Mouse (Mus musculus): ENCODE data around the gene Asb15. TPM values are rescaled to one million over a fixed set of nuclear protein-coding genes. Genes with fewer than 3 reads are reported as not detected.

The Asb15 gene
- total RNA-seq, 2 experiments from 2014 or later = not detected

DNA sequence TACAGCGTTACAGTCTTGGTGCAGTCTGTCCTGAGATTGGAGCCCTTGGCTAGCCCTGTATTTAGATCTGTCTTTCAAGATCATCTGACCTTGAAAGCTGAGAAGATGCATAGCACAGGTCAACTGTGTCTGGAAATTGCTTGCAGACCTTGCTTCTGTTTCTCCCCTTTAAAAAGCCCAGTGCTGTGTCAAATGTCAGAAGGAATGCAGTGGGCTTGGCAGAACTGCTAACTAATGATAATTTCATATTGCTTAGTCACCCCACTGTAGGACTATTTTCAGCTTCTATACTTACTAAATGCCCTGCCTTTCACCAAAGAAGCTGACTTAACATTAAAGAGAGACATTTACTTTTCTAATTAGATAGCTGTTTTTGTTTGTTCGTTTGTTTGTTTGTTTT is 27.5 kb downstream of the Asb15 start:
- ATAC-seq (replicated peaks; ENCODE audit: low FRiP score, low TSS enrichment, poor library complexity, severe bottlenecking) = no peak

DNA sequence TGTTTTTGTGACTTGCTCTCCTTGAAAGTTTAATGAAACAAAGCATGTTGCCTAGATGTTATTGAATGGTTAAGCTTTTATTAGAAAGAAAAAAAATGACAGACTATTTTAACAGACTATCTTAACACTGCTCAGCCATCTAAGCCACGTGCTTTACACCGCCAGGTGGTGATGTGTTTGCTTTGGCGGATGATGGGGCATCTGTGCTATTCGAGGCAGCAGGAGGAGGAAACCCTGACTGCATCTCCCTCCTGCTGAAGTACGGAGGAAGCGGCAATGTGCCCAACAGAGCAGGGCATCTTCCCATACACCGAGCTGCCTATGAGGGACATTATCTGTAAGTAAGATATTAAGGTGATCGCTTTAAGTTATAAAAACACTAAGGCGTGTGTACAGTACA is 36.1 kb downstream of the Asb15 start:
- no peak for ATAC-seq (replicated peaks; ENCODE audit: low FRiP score, low TSS enrichment, poor library complexity, severe bottlenecking)

DNA sequence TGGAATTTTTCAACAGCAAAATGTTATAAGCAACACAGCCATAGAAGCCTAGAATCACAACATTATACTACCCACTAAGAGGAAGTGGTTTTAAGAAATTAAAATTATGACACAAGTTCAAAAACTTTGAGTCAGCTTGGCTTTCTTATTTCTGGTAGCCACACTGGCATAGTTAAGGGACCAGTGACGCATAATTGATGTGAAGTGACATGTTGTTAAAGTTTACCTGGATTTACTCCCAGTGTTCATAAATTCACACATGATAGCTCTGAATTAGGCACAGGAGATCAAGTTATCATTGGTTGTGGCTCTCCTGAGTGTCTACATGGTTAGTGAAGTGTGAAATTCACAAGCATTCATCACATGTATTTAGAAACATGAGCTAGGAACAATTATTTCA is 36.9 kb downstream of the Asb15 start:
- ATAC-seq (replicated peaks; ENCODE audit: low FRiP score, low TSS enrichment, poor library complexity, severe bottlenecking) = no peak

DNA sequence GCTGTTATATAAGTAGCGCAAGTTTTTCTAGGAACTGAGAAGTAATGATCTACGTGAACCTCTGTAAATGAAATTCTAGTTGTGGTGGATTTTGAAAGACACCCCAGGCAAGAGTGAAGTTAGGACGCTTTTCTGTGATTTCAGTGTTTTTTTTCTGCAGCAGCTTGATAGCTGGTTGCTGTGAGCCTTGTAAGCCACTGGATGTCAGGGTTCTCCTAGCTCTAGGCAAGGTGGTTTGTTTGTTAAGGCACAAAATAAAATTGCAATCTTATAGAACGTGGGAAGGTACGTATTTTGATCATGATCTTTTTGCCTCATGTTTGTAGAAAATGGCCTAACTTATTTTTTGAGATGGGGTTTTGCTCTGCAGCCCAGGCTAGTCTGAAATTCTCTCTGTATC is 41.0 kb downstream of the Asb15 start:
- ATAC-seq (replicated peaks; ENCODE audit: low FRiP score, low TSS enrichment, poor library complexity, severe bottlenecking) = no peak

DNA sequence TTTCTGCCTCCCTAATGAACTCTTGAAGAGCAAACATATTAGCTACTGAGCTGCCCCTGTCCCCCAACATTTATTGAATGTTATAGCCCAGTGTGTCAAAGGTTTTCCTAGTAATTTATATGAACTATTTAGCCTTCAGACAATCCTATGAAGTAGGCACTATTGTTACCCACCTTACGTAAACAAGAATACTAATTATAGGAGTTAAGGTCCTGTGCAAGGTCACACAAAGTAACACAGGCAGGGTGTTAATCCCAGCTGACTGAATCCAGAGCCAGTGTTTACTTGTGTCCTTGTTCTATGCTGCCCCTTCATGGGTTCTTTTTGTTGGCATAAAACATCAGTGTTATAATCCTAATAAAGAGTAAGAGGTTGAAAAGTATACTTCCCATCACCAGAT is 41.8 kb downstream of the Asb15 start:
- ATAC-seq (replicated peaks; ENCODE audit: low FRiP score, low TSS enrichment, poor library complexity, severe bottlenecking) = no peak

DNA sequence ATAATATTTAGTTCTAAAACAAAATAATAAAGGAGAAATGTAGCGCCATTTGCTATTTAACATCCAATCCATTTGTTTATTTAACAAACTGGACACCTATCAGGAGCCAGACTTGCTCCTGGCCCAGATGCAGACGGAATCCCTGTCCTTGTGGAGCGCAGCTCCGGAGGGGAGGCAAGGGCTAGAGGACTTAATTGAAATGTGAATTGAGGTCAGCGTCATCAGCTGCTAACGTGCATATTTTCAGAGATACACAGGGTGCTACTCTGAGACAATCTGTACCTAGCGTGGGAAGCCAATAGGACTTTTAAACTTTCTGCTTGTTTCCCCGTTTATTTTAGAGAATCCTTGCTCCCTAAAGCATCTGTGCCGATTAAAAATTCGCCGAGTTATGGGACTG is 42.3 kb downstream of the Asb15 start:
- ATAC-seq (replicated peaks; ENCODE audit: low FRiP score, low TSS enrichment, poor library complexity, severe bottlenecking) = no peak

DNA sequence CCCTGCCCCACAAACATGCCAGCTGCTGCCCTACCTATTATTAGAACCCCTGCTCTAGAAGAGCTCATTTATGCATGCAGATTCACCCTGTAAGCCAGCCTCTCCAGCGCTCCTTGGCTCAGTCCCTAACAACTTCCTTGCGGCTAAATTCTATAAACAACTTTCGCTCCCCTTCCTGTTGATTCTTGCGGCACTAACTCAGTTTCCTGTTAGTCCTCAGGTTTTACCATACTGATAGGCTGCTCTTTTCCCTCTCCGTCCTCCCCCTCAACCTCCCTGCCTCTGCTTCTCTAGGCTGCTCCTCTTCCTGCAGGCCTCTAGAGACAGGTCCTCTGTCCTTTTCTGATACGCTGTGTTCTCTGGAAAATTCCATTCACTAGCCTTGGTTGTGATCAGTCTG is 43.2 kb downstream of the Asb15 start:
- ATAC-seq (replicated peaks; ENCODE audit: low FRiP score, low TSS enrichment, poor library complexity, severe bottlenecking) = no peak

DNA sequence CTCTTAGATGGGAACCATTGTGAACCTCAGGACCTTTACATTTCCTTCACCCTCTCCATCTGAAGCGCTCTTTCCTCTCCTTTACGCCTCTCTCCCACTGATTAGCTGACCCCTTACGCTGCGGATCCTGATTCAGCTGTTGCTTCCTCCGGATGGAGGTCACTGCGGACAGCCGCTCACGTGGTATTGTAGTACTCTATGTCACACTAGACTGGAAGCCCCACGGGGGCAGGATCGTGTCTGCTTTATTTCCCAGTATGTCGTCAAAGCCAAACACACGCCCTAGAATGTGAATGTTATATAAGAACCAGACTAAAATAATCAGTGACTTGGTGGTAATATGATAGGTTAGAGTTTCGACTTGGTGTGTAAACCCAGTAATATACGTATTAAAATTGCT is 44.5 kb downstream of the Asb15 start:
- no peak for ATAC-seq (replicated peaks; ENCODE audit: low FRiP score, low TSS enrichment, poor library complexity, severe bottlenecking)

DNA sequence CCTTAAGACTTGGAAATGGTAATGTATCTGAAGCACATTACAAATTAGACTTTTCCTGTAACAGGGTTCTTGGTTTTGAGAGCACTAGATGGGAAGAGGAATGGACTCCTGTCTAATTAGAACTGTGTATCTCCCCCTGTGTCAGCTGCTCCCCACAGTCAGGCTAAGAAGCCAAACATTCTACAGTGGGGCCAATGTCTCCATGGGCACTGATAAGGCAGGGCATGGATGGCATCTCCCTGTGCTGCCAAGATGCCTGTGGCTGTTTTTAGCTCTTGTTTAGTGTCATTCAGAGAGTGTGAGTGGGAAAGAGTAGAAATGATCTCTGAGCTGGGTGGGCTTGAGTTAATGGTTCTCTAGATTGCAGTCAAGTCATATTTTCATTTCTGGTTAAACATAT is 45.4 kb downstream of the Asb15 start:
- no peak for ATAC-seq (replicated peaks; ENCODE audit: low FRiP score, low TSS enrichment, poor library complexity, severe bottlenecking)

DNA sequence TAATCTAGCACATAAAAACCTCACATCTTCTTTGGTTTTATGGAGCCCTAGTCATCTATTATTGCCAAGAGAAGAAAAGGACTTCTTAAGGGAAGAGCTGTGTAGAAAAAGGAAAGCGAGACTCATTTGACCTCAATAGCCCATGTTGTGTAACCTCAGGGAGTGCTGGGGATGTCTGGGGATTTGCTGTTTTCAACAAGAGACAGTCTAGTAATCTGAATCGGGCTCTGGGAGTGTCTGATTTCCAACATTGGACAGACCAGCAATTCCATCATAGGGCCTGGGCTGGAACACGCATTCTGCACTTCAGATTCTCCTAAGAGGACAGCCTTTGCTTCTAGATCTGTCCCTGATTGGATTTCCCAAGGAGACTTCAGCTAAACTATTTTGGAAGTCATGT is 55.5 kb downstream of the Asb15 start:
- no peak for ATAC-seq (replicated peaks; ENCODE audit: low FRiP score, low TSS enrichment, poor library complexity, severe bottlenecking)

DNA sequence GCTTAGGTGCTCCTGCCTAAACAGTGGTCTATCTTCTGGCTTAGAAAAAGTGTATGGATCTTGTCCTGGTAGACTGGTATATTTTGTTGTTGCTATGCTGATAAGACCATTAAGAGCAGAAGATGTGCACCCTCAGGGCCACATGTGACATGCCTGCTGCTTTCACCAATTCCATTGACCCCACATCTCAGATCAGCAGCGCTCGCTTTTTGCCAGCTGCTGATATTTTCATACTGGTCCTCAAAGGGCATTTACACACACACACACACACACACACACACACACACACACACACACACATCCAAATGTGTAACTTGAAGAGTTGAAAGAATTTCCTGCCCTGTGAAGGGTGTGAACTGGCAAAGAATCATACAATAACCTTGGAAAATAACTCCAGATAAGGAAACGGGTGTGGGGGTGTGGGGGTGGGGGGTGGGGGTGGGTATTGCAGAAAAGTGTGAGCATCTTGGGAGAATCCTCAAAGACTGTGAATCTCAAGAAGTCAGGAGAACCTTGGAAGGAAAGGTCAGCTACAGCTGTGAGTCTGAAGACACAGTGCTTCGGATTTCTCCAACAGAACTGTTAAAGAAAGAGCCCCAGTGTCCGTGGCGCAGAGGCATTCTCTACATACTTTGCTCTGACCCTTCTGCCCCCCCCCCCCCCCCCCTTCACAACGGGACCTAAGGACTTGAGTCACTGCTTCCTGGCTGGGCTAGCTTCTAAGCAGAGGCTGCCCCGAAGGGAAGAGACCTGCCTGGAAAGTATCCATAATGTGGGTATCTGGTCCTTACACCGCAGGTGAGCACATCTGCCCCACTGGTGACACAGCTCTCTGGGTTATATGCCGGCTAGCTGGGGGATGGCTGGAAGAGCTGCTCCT is 57.7 kb downstream of the Asb15 start:
- no peak for ATAC-seq (replicated peaks; ENCODE audit: low FRiP score, low TSS enrichment, poor library complexity, severe bottlenecking)

DNA sequence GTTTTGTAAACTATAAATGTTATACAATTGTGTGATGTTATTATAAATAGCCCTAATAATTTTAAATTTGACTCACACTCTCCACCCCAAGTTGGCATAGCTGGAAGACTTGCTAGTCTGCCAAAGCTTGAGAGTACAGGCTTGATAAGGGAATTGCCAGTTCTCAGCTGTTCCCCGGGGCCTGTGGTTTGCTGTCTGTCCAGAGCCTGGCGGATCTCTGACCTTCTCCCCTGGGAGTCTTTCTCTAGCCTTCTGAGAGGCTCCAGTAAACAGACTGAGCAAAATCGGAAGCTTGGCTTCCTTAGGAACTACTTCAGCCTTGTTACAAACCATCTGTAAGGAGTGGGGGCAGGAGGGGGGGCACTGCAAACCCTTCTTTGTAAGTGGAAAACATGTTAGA is 58.9 kb downstream of the Asb15 start:
- no peak for ATAC-seq (replicated peaks; ENCODE audit: low FRiP score, low TSS enrichment, poor library complexity, severe bottlenecking)

DNA sequence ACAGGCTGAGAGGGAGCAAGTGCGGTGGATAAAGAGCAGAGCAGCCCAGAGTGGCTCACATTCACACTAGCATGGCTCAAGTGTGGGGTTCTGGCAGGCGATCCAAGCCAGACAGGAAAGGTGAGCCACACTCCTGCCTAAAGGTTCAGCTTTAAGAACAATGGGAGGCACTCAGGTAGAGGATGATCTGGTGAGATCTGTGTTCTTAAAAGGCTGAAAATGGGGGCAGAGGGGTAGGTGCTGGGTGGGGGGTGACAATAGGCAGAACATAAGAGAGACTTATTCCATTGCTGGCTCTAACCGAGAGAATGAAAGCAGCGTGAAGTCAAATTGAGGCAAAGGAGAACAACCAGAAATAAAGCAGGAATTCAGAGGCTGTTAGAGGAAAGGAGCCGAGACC is 62.3 kb downstream of the Asb15 start:
- no peak for ATAC-seq (replicated peaks; ENCODE audit: low FRiP score, low TSS enrichment, poor library complexity, severe bottlenecking)

DNA sequence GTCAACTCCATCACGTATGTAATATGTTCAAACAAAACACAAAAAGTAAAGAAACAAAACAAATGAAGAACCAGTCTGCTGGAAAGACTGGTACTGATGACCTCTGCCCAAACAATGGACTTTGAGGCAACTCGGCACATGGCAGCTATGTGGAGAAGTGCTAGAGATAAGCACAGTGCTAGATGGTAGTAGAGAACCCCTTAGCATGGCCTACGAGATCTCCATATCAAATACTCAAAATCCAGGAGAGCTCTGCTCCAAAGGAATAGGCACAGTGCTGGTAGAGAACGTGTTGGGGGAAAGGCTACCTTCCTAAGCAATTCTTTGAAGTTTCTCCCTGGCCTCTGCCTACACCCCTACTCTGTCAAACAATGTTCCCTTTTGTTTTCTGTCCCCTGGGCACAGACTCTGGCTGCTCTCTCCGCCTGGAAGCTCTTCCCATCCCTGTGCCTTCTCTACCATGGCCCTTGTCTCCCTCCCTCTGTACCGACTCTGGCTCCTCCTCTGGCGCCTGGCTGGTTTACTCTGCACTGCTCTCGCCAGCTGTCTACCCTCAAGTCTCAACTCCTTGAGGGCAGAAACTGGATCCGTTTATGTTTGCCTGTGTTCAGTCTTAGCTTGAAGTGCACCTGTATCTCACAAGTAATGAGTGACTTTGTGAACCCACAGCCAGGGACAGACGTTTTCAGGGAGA is 63.7 kb downstream of the Asb15 start:
- no peak for ATAC-seq (replicated peaks; ENCODE audit: low FRiP score, low TSS enrichment, poor library complexity, severe bottlenecking)

DNA sequence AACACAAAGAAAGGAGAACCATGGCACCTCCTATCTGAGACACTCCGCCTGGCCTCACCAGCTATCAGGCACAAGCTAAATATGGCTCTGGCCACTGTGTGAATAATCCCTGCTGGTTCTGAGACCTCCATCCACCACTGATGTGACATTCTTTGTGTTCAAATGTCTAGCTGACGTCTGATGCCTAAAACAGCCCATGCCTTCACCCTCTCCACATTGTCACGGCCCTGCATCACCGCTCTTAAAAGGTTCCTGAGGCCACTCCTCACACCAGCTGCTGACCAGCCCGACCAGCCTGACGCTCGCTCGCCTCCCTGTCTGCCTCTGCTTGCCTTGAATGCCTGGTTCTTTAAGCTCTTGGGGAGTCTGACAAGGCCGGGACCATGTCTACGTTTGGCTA is 69.6 kb downstream of the Asb15 start, which contains the start of gene Lmod2:
Gene Lmod2 (plus strand): TSS at position 263 of the 400 bp plus-strand sequence.
- ATAC-seq (replicated peaks; ENCODE audit: low FRiP score, low TSS enrichment, poor library complexity, severe bottlenecking) = no peak

DNA sequence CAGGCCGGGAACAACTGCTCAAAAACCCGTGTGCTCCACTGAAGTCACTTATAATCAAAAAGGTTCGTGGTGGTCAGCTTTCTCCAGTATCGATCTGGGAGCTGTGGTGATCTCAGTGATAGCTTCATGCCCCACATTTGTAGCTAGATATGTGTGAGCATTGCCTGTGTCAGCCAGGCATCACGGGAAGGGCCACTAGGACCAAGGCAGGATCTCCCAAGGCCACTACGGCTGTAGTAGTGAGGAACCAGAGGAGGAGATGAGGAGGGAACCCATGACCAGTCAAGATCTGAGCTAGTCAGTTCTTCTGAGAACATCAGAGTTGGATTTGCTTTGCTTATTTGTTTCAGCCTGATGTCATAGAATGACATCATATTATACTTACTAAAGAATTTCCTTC is 71.2 kb downstream of the Asb15 start:
- ATAC-seq (replicated peaks; ENCODE audit: low FRiP score, low TSS enrichment, poor library complexity, severe bottlenecking) = no peak

DNA sequence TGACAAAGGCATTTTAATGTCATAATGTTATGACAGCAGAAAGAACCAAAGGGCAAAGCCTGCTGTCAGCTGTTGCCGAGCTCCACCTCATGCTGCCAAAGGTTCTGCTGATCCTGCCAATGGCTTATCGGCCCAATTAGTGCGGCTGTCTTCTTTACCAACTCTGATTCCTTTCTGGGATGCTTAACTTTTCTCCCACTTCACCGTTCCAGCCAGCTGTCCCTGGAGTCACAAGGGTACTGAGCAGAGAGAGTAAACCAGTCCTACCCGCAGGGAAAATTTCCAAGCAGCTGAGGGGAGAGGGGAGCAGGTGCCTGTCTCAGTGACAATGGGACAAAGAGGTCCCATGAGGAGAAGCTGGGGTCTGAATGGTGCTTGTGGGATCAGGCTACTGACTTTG is 71.7 kb downstream of the Asb15 start:
- ATAC-seq (replicated peaks; ENCODE audit: low FRiP score, low TSS enrichment, poor library complexity, severe bottlenecking) = no peak

DNA sequence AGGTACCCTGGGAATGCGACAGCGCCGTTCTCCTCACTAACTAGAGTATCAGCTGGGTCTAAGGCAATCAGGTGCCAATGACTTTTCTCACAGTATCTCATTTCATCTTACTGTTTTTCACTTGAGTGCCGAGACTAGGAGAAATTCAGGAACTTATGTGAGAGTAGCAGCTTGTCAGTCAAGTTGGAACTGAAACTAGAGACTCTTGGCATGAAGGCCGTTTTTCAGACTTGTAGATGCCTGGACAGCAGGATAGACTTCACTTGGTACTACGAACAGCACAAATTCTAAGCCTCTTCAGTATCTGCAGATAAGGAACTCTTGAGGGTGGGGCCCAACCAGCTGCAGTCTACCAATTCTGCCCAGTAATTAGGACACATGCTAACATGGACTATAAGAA is 72.2 kb downstream of the Asb15 start:
- ATAC-seq (replicated peaks; ENCODE audit: low FRiP score, low TSS enrichment, poor library complexity, severe bottlenecking) = no peak

DNA sequence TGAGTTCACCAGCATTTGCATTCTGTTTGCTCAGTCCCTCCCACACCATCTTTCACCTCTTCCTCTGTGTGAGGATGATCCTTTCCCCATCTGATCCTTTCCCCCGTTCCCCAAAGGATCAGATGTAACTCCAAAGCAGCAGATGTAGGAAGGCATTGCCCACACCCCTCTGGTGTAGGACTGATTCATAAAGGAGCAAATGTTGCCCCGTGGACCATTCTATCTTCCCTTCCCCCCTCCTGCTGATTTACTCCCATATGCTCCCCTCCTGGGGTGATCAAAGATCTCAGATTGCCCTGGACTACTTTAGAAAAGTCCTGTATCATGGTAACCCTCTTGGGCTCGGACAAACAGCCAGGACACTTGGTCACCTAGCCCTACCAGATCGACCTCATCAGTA is 72.8 kb downstream of the Asb15 start:
- no peak for ATAC-seq (replicated peaks; ENCODE audit: low FRiP score, low TSS enrichment, poor library complexity, severe bottlenecking)

DNA sequence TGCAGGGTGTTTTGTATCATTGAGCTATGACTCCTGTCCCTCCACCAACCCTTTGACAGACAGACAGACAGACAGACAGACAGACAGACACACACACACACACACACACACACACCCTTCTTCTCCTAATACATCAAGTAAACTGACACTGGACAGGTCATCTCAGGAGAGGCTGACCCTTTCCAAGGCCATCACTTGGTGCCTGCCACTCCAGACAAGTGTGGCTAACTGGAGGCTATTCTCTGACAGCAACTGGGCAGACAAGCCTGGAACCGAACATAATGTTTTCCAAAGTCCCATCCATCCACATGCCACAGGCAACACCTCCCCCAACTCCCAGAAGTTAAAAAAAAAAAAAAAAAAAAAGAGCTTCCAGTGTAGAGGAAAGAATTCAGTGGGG is 73.7 kb downstream of the Asb15 start:
- ATAC-seq (replicated peaks; ENCODE audit: low FRiP score, low TSS enrichment, poor library complexity, severe bottlenecking) = no peak

DNA sequence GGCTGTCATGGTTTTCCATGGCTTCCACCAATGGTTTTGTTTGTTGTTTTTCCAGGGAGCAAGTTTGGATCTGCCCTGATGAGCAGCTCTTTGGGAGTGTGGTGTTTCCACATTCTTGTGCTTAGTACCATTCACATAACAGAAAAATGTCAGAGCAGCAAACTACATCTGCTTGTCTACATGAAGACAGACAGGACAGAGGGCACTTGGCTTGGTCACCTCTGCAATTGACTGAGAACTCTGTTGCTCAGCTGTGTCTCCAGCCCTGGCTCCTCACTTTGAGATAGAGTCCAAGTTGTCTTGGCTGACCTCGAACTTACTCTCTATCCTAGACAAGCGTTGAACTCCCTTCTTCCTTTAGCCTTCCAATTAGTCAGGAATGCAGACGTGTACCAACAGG is 74.4 kb downstream of the Asb15 start:
- no peak for ATAC-seq (replicated peaks; ENCODE audit: low FRiP score, low TSS enrichment, poor library complexity, severe bottlenecking)
